Mouse (Mus musculus): ENCODE measurements around the gene Alpi.

Alpi gene

GRCm38 (mm10) chr1:87059042-87059665 lies 42.3 kb downstream of the Alpi start:
- DNase-seq (ENCODE audit: low spot score), result no peak

- no peak for DNase-seq (ENCODE audit: low spot score)
Observed at GRCm38 (mm10) chr1:87057075-87057474, 44.3 kb downstream of the Alpi start.

- no peak for DNase-seq (ENCODE audit: low spot score)
Observed at GRCm38 (mm10) chr1:87051369-87051768, 50.0 kb downstream of the Alpi start.

GRCm38 (mm10) chr1:87050700-87051099 lies 50.7 kb downstream of the Alpi start:
- no peak for DNase-seq (ENCODE audit: low spot score)

GRCm38 (mm10) chr1:87050072-87050471 lies 51.3 kb downstream of the Alpi start:
- DNase-seq (ENCODE audit: low spot score), result no peak

All from c-Kit-positive CD71-positive TER-119-positive erythroid progenitor cells, embryonic 14.5 days (primary cell).